Mouse (Mus musculus) kidney, embryonic 15.5 days (tissue): Measurements from ENCODE around the gene Daam2. TPM values are rescaled to one million over a fixed set of nuclear protein-coding genes. Genes with fewer than 3 reads are reported as not detected.

Experiments used
- ATAC-seq: fragments of 200-750 bp; cut with Nextera tagmentation; replicated peaks from 2 replicates; pipeline ENCODE4 v1.8.0; 2017; ENCODE audit warnings: moderate TSS enrichment; ENCODE audit not compliant: low FRiP score
- H3K27ac ChIP-seq: fragments of 300-500 bp; sonication (generic); 2 replicates; pipeline ENCODE4 v1.5.1; 2015; ENCODE audit warnings: mild to moderate bottlenecking, inconsistent platforms
- H3K27me3 ChIP-seq: fragments of 300-500 bp; sonication (generic); 2 replicates; pipeline ENCODE4 v1.6.1; 2015; ENCODE audit warnings: inconsistent platforms
- H3K36me3 ChIP-seq: fragments of 300-500 bp; sonication (generic); 2 replicates; pipeline ENCODE4 v1.6.1; 2015; ENCODE audit warnings: inconsistent platforms
- H3K4me1 ChIP-seq: fragments of 300-500 bp; sonication (generic); 2 replicates; pipeline ENCODE4 v1.6.1; 2015; ENCODE audit warnings: inconsistent platforms
- H3K4me2 ChIP-seq: fragments of 300-500 bp; sonication (generic); 2 replicates; pipeline ENCODE4 v1.6.1; 2015; ENCODE audit warnings: moderate library complexity, mild to moderate bottlenecking, inconsistent platforms
- H3K4me3 ChIP-seq: fragments of 300-500 bp; sonication (generic); replicated peaks from 2 replicates; pipeline ENCODE4 v1.5.1; 2015; ENCODE audit warnings: mild to moderate bottlenecking, inconsistent platforms
- H3K9ac ChIP-seq: fragments of 300-500 bp; sonication (generic); 2 replicates; pipeline ENCODE4 v1.6.1; 2015; ENCODE audit warnings: mild to moderate bottlenecking, inconsistent platforms
- H3K9me3 ChIP-seq: fragments of 300-500 bp; sonication (generic); replicated peaks from 2 replicates; pipeline ENCODE4 v1.6.1; 2016; ENCODE audit warnings: inconsistent platforms
- WGBS: fragments of 180-500 bp; shearing (Covaris S2); methylation state at CpG from one replicate; pipeline ENCODE4 v1.1.7; 2015; ENCODE audit warnings: mixed read lengths; 5-methylcytosine and 5-hydroxymethylcytosine counted together
- polyA plus RNA-seq: library from polyadenylated mRNA; unstranded; fragments of >200 nt; fragmentation: Nextera tagmentation; extraction: Ambion mirVana; gene quantifications from 2 replicates; pipeline ENCODE4 v1.2.1, GENCODE M21; 2015

Daam2 gene
- polyA plus RNA-seq, 1 experiment from 2014 or later = 7.1 TPM

GRCm38 (mm10) chr17:49528503-49529205, 35.5 kb downstream of the Daam2 start:
- WGBS = 49% methylated on average over 7 of the region's 7 CpGs
- Histone ChIP-seq H3K9me3 (no peaks in the 10 kb centered on the region), H3K4me2 (no peak overlapping the region), H3K9ac (no peak overlapping the region), H3K27ac (peak overlapping the region; percentile 41; the same call in 1 of the 2 replicates), H3K4me1 (peaks cover 22% of the 10 kb centered on the region), H3K4me3 (no peak overlapping the region), H3K27me3 (peaks cover 3% of the 10 kb centered on the region; the same call in 1 of the 2 replicates), H3K36me3 (no peaks in the 10 kb centered on the region)
- no peak for ATAC-seq

- Histone ChIP-seq H3K27me3 (peaks cover 3% of the 10 kb centered on the region; the same call in 1 of the 2 replicates), H3K9me3 (no peaks in the 10 kb centered on the region), H3K9ac (no peak overlapping the region), H3K4me1 (peaks cover 22% of the 10 kb centered on the region), H3K27ac (no peak overlapping the region), H3K4me2 (no peak overlapping the region), H3K36me3 (no peaks in the 10 kb centered on the region), H3K4me3 (no peak overlapping the region)
- 90% methylated on average over 4 of the region's 4 CpGs for WGBS
- ATAC-seq = no peak
These were observed 36.1 kb downstream of the Daam2 start for GRCm38 (mm10) chr17:49528033-49528432.

- Histone ChIP-seq H3K9ac (no peak overlapping the region), H3K4me3 (no peak overlapping the region), H3K4me2 (no peak overlapping the region), H3K4me1 (peaks cover 20% of the 10 kb centered on the region), H3K36me3 (no peaks in the 10 kb centered on the region), H3K27me3 (peaks cover 3% of the 10 kb centered on the region; the same call in 1 of the 2 replicates), H3K27ac (no peak overlapping the region), H3K9me3 (no peaks in the 10 kb centered on the region)
- WGBS = 89% methylated on average over 5 of the region's 5 CpGs
- ATAC-seq = no peak
These were observed 37.6 kb downstream of the Daam2 start for GRCm38 (mm10) chr17:49526566-49526965.

- H3K36me3 ChIP-seq = no peaks in the 10 kb centered on the region
- H3K4me3 ChIP-seq = no peak overlapping the region
- H3K27me3 ChIP-seq = peaks cover 6% of the 10 kb centered on the region
- no peak overlapping the region for H3K27ac ChIP-seq
- 89% methylated on average over 4 of the region's 4 CpGs for WGBS
- no peak overlapping the region for H3K9ac ChIP-seq
- no peak overlapping the region for H3K4me2 ChIP-seq
- ATAC-seq = no peak
- H3K9me3 ChIP-seq = no peaks in the 10 kb centered on the region
- peaks cover 18% of the 10 kb centered on the region for H3K4me1 ChIP-seq
These were observed 38.2 kb downstream of the Daam2 start for GRCm38 (mm10) chr17:49525911-49526310.

GRCm38 (mm10) chr17:49524584-49524983, 39.6 kb downstream of the Daam2 start:
- Histone ChIP-seq H3K9ac (no peak overlapping the region), H3K36me3 (no peaks in the 10 kb centered on the region), H3K4me3 (no peak overlapping the region), H3K27me3 (peaks cover 8% of the 10 kb centered on the region), H3K4me2 (no peak overlapping the region), H3K4me1 (peaks cover 23% of the 10 kb centered on the region), H3K27ac (no peak overlapping the region), H3K9me3 (no peaks in the 10 kb centered on the region)
- WGBS = 31% methylated on average over 2 of the region's 2 CpGs
- ATAC-seq = peak; percentile 60

GRCm38 (mm10) chr17:49522435-49522834, 41.7 kb downstream of the Daam2 start:
- WGBS = 37% methylated on average over 2 of the region's 2 CpGs
- no peak for ATAC-seq

GRCm38 (mm10) chr17:49522002-49522401, 42.1 kb downstream of the Daam2 start:
- no peak overlapping the region for H3K27ac ChIP-seq
- ATAC-seq = no peak
- H3K36me3 ChIP-seq = no peaks in the 10 kb centered on the region
- H3K4me1 ChIP-seq = peaks cover 12% of the 10 kb centered on the region
- H3K4me3 ChIP-seq = no peak overlapping the region
- H3K27me3 ChIP-seq = peaks cover 5% of the 10 kb centered on the region; the same call in 1 of the 2 replicates
- H3K4me2 ChIP-seq = no peak overlapping the region
- 58% methylated on average over 7 of the region's 7 CpGs for WGBS
- H3K9ac ChIP-seq = no peak overlapping the region
- no peaks in the 10 kb centered on the region for H3K9me3 ChIP-seq

More at GRCm38 (mm10) chr17:49522435-49522834, 41.7 kb downstream of the Daam2 start:
- peaks cover 5% of the 10 kb centered on the region; the same call in 1 of the 2 replicates for H3K27me3 ChIP-seq
- H3K9me3 ChIP-seq = no peaks in the 10 kb centered on the region
- no peak overlapping the region for H3K27ac ChIP-seq
- H3K4me3 ChIP-seq = no peak overlapping the region
- H3K4me2 ChIP-seq = no peak overlapping the region
- H3K4me1 ChIP-seq = peaks cover 12% of the 10 kb centered on the region
- no peaks in the 10 kb centered on the region for H3K36me3 ChIP-seq
- no peak overlapping the region for H3K9ac ChIP-seq

- H3K27ac ChIP-seq = peak overlapping the region; percentile 37; the same call in 1 of the 2 replicates
- 73% methylated on average over 6 of the region's 6 CpGs for WGBS
- H3K9me3 ChIP-seq = no peaks in the 10 kb centered on the region
- H3K9ac ChIP-seq = no peak overlapping the region
- no peak overlapping the region for H3K4me3 ChIP-seq
- ATAC-seq = no peak
- peaks cover 5% of the 10 kb centered on the region; the same call in 1 of the 2 replicates for H3K27me3 ChIP-seq
- H3K4me2 ChIP-seq = no peak overlapping the region
- peaks cover 17% of the 10 kb centered on the region for H3K4me1 ChIP-seq
- no peaks in the 10 kb centered on the region for H3K36me3 ChIP-seq
These were observed 43.5 kb downstream of the Daam2 start for GRCm38 (mm10) chr17:49520674-49521073.

- Histone ChIP-seq H3K27ac (peak overlapping the region; percentile 37; the same call in 1 of the 2 replicates), H3K4me2 (no peak overlapping the region), H3K9ac (no peak overlapping the region), H3K36me3 (no peaks in the 10 kb centered on the region), H3K27me3 (peaks cover 5% of the 10 kb centered on the region; the same call in 1 of the 2 replicates), H3K4me1 (peaks cover 21% of the 10 kb centered on the region), H3K4me3 (no peak overlapping the region), H3K9me3 (no peaks in the 10 kb centered on the region)
- WGBS = 62% methylated on average over 7 of the region's 7 CpGs
- no peak for ATAC-seq
These were observed 44.4 kb downstream of the Daam2 start for GRCm38 (mm10) chr17:49519576-49520247.

GRCm38 (mm10) chr17:49517091-49517490, 47.1 kb downstream of the Daam2 start:
- no peak overlapping the region for H3K4me2 ChIP-seq

GRCm38 (mm10) chr17:49515678-49516077, 48.5 kb downstream of the Daam2 start:
- WGBS = 51% methylated on average over 4 of the region's 4 CpGs
- ATAC-seq = no peak; the same call in 1 of the 2 replicates
- H3K4me2 ChIP-seq = no peak overlapping the region
- H3K27me3 ChIP-seq = no peaks in the 10 kb centered on the region
- H3K27ac ChIP-seq = peak overlapping the region; percentile 70
- H3K4me1 ChIP-seq = peaks cover 22% of the 10 kb centered on the region
- H3K9ac ChIP-seq = no peak overlapping the region
- H3K9me3 ChIP-seq = no peaks in the 10 kb centered on the region
- no peaks in the 10 kb centered on the region for H3K36me3 ChIP-seq
- H3K4me3 ChIP-seq = no peak overlapping the region

More at GRCm38 (mm10) chr17:49517091-49517490, 47.1 kb downstream of the Daam2 start:
- no peak overlapping the region for H3K27ac ChIP-seq
- H3K36me3 ChIP-seq = no peaks in the 10 kb centered on the region
- H3K4me3 ChIP-seq = no peak overlapping the region
- peaks cover 5% of the 10 kb centered on the region; the same call in 1 of the 2 replicates for H3K27me3 ChIP-seq
- H3K9ac ChIP-seq = no peak overlapping the region
- ATAC-seq = no peak
- H3K4me1 ChIP-seq = peaks cover 22% of the 10 kb centered on the region
- no peaks in the 10 kb centered on the region for H3K9me3 ChIP-seq
- WGBS = 61% methylated on average over 3 of the region's 3 CpGs

GRCm38 (mm10) chr17:49515141-49515540, 49.0 kb downstream of the Daam2 start:
- Histone ChIP-seq H3K4me2 (no peak overlapping the region), H3K36me3 (no peaks in the 10 kb centered on the region), H3K27me3 (no peaks in the 10 kb centered on the region), H3K4me3 (no peak overlapping the region), H3K4me1 (peaks cover 21% of the 10 kb centered on the region), H3K27ac (peak overlapping the region; percentile 43), H3K9ac (no peak overlapping the region), H3K9me3 (no peaks in the 10 kb centered on the region)
- 88% methylated on average over 3 of the region's 3 CpGs for WGBS
- no peak for ATAC-seq
